Comparison of ENCODE assay signal across 1 mouse cellular context in the genomic region with DNA sequence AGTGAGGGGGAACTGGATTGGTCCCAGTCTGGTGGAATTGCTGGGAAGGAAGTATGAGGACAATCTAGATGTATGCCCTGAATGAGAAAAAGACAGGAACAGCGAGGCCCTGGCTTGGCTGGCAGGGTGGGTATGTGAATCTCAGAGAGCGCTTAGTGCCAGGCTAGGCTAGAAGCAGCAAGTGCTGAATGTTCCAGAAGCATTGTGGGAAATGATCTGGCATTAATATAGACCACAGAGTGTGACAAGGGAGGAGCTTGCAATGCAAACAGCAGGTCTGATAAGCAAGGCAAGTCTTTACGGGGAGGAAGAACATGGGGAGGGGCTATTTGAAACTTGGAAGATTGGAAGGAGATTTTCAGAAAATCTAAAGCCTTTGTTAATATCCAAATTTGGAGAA.
A peak's percentile ranks its signal among the peaks of the same experiment; 100 is the strongest.
TF ChIP-seq lines count a peak whose summit lies in the region.

No protein-coding gene starts in this region.

TF ChIP-seq in MEL, 35 proteins besides CTCF, POLR2A, EP300 and RAD21:
- TF ChIP-seq GATA1 (IDR thresholded peaks at IDR 0.05; ENCODE audit: low read depth, low read length), result 0 out of 2 replicates have a peak, but pooled peaks have one; percentile 14
- TF ChIP-seq POLR2AphosphoS2 (IDR thresholded peaks at IDR 0.05; ENCODE audit: low read length), result no peak
